Mouse (Mus musculus) cerebellum, postnatal 36 days (tissue): ENCODE results near the gene Arhgef12.

ENCODE experiments used
- DNase-seq, 2 experiments: peaks; one replicate each; pipeline ENCODE4 v3.0.0; 2021 to 2022; ENCODE audit warnings: mixed read lengths in 2 of 2

The Arhgef12 gene

GRCm38 (mm10) chr9:43071741-43072140, 35.3 kb downstream of the Arhgef12 start:
- no peak for DNase-seq

GRCm38 (mm10) chr9:43071176-43071575, 35.9 kb downstream of the Arhgef12 start:
- no peak for DNase-seq

- DNase-seq = no peak
Observed at GRCm38 (mm10) chr9:43070566-43070965, 36.5 kb downstream of the Arhgef12 start.

- DNase-seq = no peak
Observed at GRCm38 (mm10) chr9:43070153-43070552, 36.9 kb downstream of the Arhgef12 start.

GRCm38 (mm10) chr9:43067896-43068295, 39.1 kb downstream of the Arhgef12 start:
- no peak for DNase-seq

- DNase-seq = no peak
Observed at GRCm38 (mm10) chr9:43065231-43065630, 41.8 kb downstream of the Arhgef12 start.

GRCm38 (mm10) chr9:43061545-43061944, 45.5 kb downstream of the Arhgef12 start:
- DNase-seq = no peak

- DNase-seq = no peak
Observed at GRCm38 (mm10) chr9:43050391-43050790, 56.6 kb downstream of the Arhgef12 start.

GRCm38 (mm10) chr9:43044481-43044880, 62.6 kb downstream of the Arhgef12 start:
- DNase-seq = no peak

GRCm38 (mm10) chr9:43038466-43038865, 68.6 kb downstream of the Arhgef12 start:
- no peak for DNase-seq

- no peak for DNase-seq
Observed at GRCm38 (mm10) chr9:43035208-43035607, 71.8 kb downstream of the Arhgef12 start.

- DNase-seq = no peak
Observed at GRCm38 (mm10) chr9:43034273-43034672, 72.8 kb downstream of the Arhgef12 start.

GRCm38 (mm10) chr9:43027757-43028156, 79.3 kb downstream of the Arhgef12 start:
- no peak for DNase-seq

GRCm38 (mm10) chr9:43021515-43022251, 85.4 kb downstream of the Arhgef12 start:
- no peak for DNase-seq

- DNase-seq = no peak
Observed at GRCm38 (mm10) chr9:43019656-43020055, 87.4 kb downstream of the Arhgef12 start.

GRCm38 (mm10) chr9:43015786-43016185, 91.3 kb downstream of the Arhgef12 start:
- DNase-seq = no peak

GRCm38 (mm10) chr9:43015366-43015765, 91.7 kb downstream of the Arhgef12 start:
- no peak for DNase-seq

GRCm38 (mm10) chr9:43014886-43015285, 92.2 kb downstream of the Arhgef12 start:
- no peak for DNase-seq

GRCm38 (mm10) chr9:43012541-43012940, 94.5 kb downstream of the Arhgef12 start:
- peak in 1 of 2 experiments; percentile 13 for DNase-seq

GRCm38 (mm10) chr9:43011061-43011460, 96.0 kb downstream of the Arhgef12 start:
- no peak for DNase-seq

- no peak for DNase-seq
Observed at GRCm38 (mm10) chr9:43003881-43004280, 103.2 kb downstream of the Arhgef12 start.

GRCm38 (mm10) chr9:43003017-43003416, 104.0 kb downstream of the Arhgef12 start:
- no peak for DNase-seq

- DNase-seq = no peak
Observed at GRCm38 (mm10) chr9:43000595-43001250, 106.3 kb downstream of the Arhgef12 start.

- DNase-seq = peak in 1 of 2 experiments; percentile 52
Observed at GRCm38 (mm10) chr9:43000070-43000469, 107.0 kb downstream of the Arhgef12 start.
